Mouse (Mus musculus) thymus, adult 2 months (tissue): ENCODE results near the gene Fap.

Source experiments
- CTCF ChIP-seq: fragments of 200-500 bp; IDR thresholded peaks from 2 replicates; pipeline ENCODE4 v1.5.1; 2012; ENCODE audit warnings: mild to moderate bottlenecking, control low read depth, low read length, moderate library complexity, borderline replicate concordance; ENCODE audit not compliant: control insufficient read depth, poor library complexity, insufficient read depth; ENCODE audit errors: extremely low read depth
- POLR2A ChIP-seq: fragments of 200-500 bp; IDR thresholded peaks from 2 replicates; pipeline ENCODE4 v1.6.1; 2012; ENCODE audit warnings: mild to moderate bottlenecking, low read length, control low read depth, moderate library complexity; ENCODE audit not compliant: control insufficient read depth, poor library complexity, insufficient read depth; ENCODE audit errors: extremely low read depth

DNA sequence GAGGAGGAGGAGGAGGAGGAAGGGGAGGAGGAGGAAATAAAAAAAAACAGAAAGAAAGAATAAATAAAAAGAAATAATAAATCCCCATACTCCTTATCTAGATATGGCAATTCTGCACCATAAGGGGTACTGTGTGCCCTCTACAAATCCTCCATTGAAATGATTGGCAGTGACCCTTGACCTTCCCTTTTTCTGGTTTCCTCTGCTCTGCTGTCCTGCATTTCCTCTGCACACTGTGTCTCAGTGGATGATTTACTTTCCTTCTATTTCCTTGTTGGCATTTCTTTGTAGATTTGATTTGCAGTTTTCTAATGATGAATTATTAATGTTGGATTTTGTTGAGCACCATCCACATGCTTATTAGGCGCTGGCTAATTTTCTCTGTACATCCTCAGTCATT lies 9.2 kb downstream of the Fap start:
- no peak for TF ChIP-seq CTCF
- no peak for TF ChIP-seq POLR2A
